Mouse (Mus musculus) kidney, embryonic 16.5 days (tissue): ENCODE data around the gene Wrap73. TPM values are rescaled to one million over a fixed set of nuclear protein-coding genes. Genes with fewer than 3 reads are reported as not detected.

Source experiments
- ATAC-seq: fragments of 200-750 bp; cut with Nextera tagmentation; 2 replicates; pipeline ENCODE4 v1.8.0; 2017; ENCODE audit warnings: moderate TSS enrichment; ENCODE audit not compliant: low FRiP score, low TSS enrichment
- H3K27ac ChIP-seq: fragments of 300-500 bp; sonication (generic); 2 replicates; pipeline ENCODE4 v1.5.1; 2014; ENCODE audit warnings: low read length
- H3K27me3 ChIP-seq: fragments of 300-500 bp; sonication (generic); 2 replicates; pipeline ENCODE4 v1.6.1; 2014; ENCODE audit warnings: low read length, control low read depth, mixed read lengths; ENCODE audit not compliant: insufficient read depth
- H3K36me3 ChIP-seq: fragments of 300-500 bp; sonication (generic); 2 replicates; pipeline ENCODE4 v1.6.1; 2014; ENCODE audit warnings: low read length, control low read depth, mixed read lengths; ENCODE audit not compliant: insufficient read depth
- H3K4me1 ChIP-seq: fragments of 300-500 bp; sonication (generic); 2 replicates; pipeline ENCODE4 v1.6.1; 2014; ENCODE audit warnings: low read length, control low read depth, mixed read lengths; ENCODE audit not compliant: insufficient read depth
- H3K4me2 ChIP-seq: fragments of 300-500 bp; sonication (generic); replicated peaks from 2 replicates; pipeline ENCODE4 v1.6.1; 2014; ENCODE audit warnings: low read depth, low read length
- H3K4me3 ChIP-seq: fragments of 300-500 bp; sonication (generic); 2 replicates; pipeline ENCODE4 v1.5.1; 2014; ENCODE audit warnings: mild to moderate bottlenecking, low read length
- H3K9ac ChIP-seq: fragments of 300-500 bp; sonication (generic); replicated peaks from 2 replicates; pipeline ENCODE4 v1.6.1; 2014; ENCODE audit warnings: low read length
- H3K9me3 ChIP-seq: fragments of 300-500 bp; sonication (generic); 2 replicates; pipeline ENCODE4 v1.6.1; 2016; ENCODE audit warnings: low read length, control low read depth
- WGBS: fragments of 180-500 bp; shearing (Covaris S2); extraction: QIAGEN DNeasy Blood & Tissue Kit; methylation state at CpG from one replicate; pipeline ENCODE4 v1.1.7; 2014; 5-methylcytosine and 5-hydroxymethylcytosine counted together
- polyA plus RNA-seq: library from polyadenylated mRNA; unstranded; fragments of >200 nt; fragmentation: Nextera tagmentation; extraction: Ambion mirVana; gene quantifications from 2 replicates; pipeline ENCODE4 v1.2.1, GENCODE M21; 2015

Wrap73 gene
- polyA plus RNA-seq, 1 experiment from 2014 or later = 46.0 TPM

- H3K36me3 ChIP-seq = no peaks in the 10 kb centered on the region
- peak overlapping the region; percentile 61 for H3K9ac ChIP-seq
- H3K27me3 ChIP-seq = peaks cover 50% of the 10 kb centered on the region
- ATAC-seq = peak; percentile 11
- peak overlapping the region; percentile 95 for H3K4me2 ChIP-seq
- peaks cover 16% of the 10 kb centered on the region for H3K4me1 ChIP-seq
- no peak overlapping the region for H3K27ac ChIP-seq
- H3K4me3 ChIP-seq = peak overlapping the region; percentile 62
- H3K9me3 ChIP-seq = no peaks in the 10 kb centered on the region
- 1% methylated on average over 36 of the region's 37 CpGs for WGBS
Measured at GRCm38 (mm10) chr4:154171151-154171930, 29.2 kb downstream of the Wrap73 start.

DNA sequence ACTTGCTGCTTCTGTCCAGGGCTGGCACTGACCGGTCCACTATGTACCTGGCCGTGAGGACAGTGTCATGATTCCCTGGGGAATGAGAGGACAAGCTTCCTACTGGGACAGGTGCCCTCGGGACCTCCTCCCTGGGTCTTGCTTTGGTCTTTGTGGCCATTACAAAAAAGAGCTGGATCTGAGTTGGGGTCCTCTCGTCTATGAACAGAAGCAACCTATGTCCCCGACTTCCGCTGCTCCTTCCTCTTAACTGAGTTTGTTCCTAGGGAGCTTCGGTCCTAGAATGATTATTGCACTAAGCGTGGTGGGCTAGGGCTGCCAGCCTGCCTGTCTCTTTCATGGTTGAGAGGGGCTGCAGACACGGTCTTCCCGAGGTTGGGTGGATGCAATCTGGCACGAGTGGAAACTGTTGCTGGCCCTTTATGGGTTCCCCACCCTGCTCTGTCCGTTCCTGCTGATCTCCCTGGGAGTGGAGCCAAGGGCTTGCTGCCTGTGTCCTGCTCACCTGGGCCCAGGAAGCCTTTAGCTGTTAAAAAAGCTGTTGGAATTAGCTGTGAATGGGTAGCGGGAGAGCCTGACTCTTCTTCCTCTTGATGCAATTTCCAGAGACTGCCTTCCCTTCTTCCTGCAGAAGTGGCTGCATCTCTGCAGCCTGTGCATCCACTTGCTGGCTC lies 29.9 kb downstream of the Wrap73 start:
- H3K36me3 ChIP-seq = no peaks in the 10 kb centered on the region
- WGBS = 39% methylated on average over 13 of the region's 13 CpGs
- ATAC-seq = no peak
- H3K4me1 ChIP-seq = peaks cover 16% of the 10 kb centered on the region
- peaks cover 50% of the 10 kb centered on the region for H3K27me3 ChIP-seq
- no peak overlapping the region for H3K9ac ChIP-seq
- no peak overlapping the region for H3K27ac ChIP-seq
- peak overlapping the region; percentile 95 for H3K4me2 ChIP-seq
- no peaks in the 10 kb centered on the region for H3K9me3 ChIP-seq
- H3K4me3 ChIP-seq = peak overlapping the region; percentile 62; the same call in 1 of the 2 replicates

GRCm38 (mm10) chr4:154177257-154177656 lies 35.1 kb downstream of the Wrap73 start:
- Histone ChIP-seq H3K4me3 (no peak overlapping the region), H3K36me3 (no peaks in the 10 kb centered on the region), H3K4me2 (no peak overlapping the region), H3K9ac (no peak overlapping the region), H3K4me1 (no peaks in the 10 kb centered on the region), H3K27ac (no peak overlapping the region), H3K27me3 (peaks cover 10% of the 10 kb centered on the region; the same call in 1 of the 2 replicates), H3K9me3 (no peaks in the 10 kb centered on the region)
- ATAC-seq = 0 out of 2 replicates have a peak, but pooled peaks have one; percentile 16
- 59% methylated on average over 8 of the region's 8 CpGs for WGBS

GRCm38 (mm10) chr4:154181001-154181400 lies 38.8 kb downstream of the Wrap73 start:
- H3K4me2 ChIP-seq = no peak overlapping the region
- no peaks in the 10 kb centered on the region for H3K4me1 ChIP-seq
- no peaks in the 10 kb centered on the region for H3K27me3 ChIP-seq
- no peaks in the 10 kb centered on the region for H3K9me3 ChIP-seq
- no peak overlapping the region for H3K4me3 ChIP-seq
- 35% methylated on average over 7 of the region's 7 CpGs for WGBS
- H3K36me3 ChIP-seq = no peaks in the 10 kb centered on the region
- ATAC-seq = no peak
- no peak overlapping the region for H3K9ac ChIP-seq
- H3K27ac ChIP-seq = no peak overlapping the region

DNA sequence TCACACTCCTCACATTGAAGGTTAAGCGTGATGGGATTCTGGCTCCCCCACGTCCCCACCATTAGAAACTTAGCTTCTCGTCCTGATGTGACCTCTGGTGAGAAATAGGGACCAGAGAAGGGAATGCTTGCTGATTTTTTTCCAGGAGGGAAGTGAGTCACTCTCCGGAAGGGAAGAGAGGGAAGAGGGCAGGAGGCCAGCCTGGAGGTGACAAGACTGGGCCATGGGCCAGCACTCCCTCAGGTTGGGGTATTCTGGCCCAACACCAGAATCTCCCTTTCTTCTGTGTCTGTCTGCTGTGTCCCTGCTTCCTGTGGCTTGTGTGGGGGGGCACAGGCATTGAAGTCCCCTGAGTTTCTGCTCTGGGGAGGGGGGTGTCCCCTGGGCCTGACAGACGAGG lies 41.4 kb downstream of the Wrap73 start:
- no peaks in the 10 kb centered on the region for H3K36me3 ChIP-seq
- ATAC-seq = no peak
- no peak overlapping the region for H3K27ac ChIP-seq
- H3K4me3 ChIP-seq = no peak overlapping the region
- no peaks in the 10 kb centered on the region for H3K27me3 ChIP-seq
- no peaks in the 10 kb centered on the region for H3K4me1 ChIP-seq
- WGBS = 64% methylated on average over 5 of the region's 5 CpGs
- H3K9ac ChIP-seq = no peak overlapping the region
- no peak overlapping the region for H3K4me2 ChIP-seq
- no peaks in the 10 kb centered on the region for H3K9me3 ChIP-seq

GRCm38 (mm10) chr4:154185001-154185400 lies 42.8 kb downstream of the Wrap73 start:
- Histone ChIP-seq H3K4me3 (no peak overlapping the region), H3K9me3 (no peaks in the 10 kb centered on the region), H3K9ac (no peak overlapping the region), H3K27me3 (no peaks in the 10 kb centered on the region), H3K4me2 (no peak overlapping the region), H3K27ac (no peak overlapping the region), H3K36me3 (no peaks in the 10 kb centered on the region), H3K4me1 (peaks cover 5% of the 10 kb centered on the region; the same call in 1 of the 2 replicates)
- 75% methylated on average over 5 of the region's 5 CpGs for WGBS
- no peak for ATAC-seq

DNA sequence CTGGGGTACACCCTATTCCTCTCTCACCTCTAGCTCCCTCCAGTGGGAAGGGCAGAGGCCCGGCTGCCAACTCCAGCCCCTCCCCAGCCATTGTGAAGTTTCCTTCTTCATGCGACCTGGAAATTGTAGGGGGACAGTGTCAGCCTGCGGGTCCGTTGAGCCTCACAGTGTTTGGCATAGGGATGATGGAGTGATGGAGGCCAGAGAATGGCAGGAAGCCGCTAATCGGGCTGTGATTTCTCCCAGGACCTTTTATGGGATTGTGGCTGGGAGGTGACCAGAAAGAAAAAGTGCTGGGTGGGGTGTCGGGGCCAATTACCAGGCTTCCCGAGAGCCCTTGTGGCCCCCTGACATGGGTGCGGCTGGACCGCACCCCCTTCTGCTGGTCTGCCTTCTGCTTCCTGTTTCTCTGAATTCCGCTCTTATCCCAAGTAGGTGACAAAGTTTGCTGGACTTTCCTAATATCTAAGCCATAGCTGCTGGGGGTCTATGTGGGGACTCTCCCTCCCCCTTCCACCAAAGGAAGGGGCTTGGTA lies 43.9 kb downstream of the Wrap73 start:
- 48% methylated on average over 11 of the region's 11 CpGs for WGBS
- Histone ChIP-seq H3K36me3 (no peaks in the 10 kb centered on the region), H3K27me3 (no peaks in the 10 kb centered on the region), H3K4me3 (no peak overlapping the region), H3K9ac (no peak overlapping the region), H3K4me2 (no peak overlapping the region), H3K27ac (no peak overlapping the region), H3K9me3 (no peaks in the 10 kb centered on the region), H3K4me1 (peaks cover 5% of the 10 kb centered on the region; the same call in 1 of the 2 replicates)
- ATAC-seq = no peak

- Histone ChIP-seq H3K27me3 (no peaks in the 10 kb centered on the region), H3K4me3 (no peak overlapping the region), H3K4me1 (peaks cover 5% of the 10 kb centered on the region; the same call in 1 of the 2 replicates), H3K9ac (no peak overlapping the region), H3K9me3 (no peaks in the 10 kb centered on the region), H3K4me2 (no peak overlapping the region), H3K27ac (no peak overlapping the region), H3K36me3 (no peaks in the 10 kb centered on the region)
- WGBS = 45% methylated on average over 8 of the region's 8 CpGs
- peak; percentile 29; the same call in 1 of the 2 replicates for ATAC-seq
Measured at GRCm38 (mm10) chr4:154188948-154189347, 46.8 kb downstream of the Wrap73 start.

DNA sequence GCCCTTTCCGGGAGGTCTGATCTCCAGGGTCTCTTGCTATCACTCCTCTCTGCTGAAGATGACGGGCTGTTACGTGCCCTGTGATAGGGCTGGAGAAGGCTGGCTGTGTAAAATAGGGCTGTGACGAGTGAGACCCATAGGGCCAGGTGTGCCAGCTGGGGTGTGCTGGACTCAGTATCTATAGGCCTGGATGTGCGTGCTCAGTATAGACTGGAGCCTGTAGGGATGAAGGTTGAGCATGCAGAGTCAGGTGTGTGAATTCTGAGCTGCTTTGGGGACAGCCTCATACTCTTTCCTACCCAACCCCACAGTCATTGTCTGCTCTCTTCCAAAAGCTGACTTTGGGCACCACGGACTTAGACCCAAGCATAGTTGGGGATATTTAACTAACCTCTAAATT lies 55.8 kb downstream of the Wrap73 start:
- Histone ChIP-seq H3K4me1 (no peaks in the 10 kb centered on the region), H3K4me2 (no peak overlapping the region), H3K27me3 (no peaks in the 10 kb centered on the region), H3K4me3 (no peak overlapping the region), H3K27ac (no peak overlapping the region), H3K9ac (no peak overlapping the region), H3K36me3 (no peaks in the 10 kb centered on the region), H3K9me3 (peaks cover 3% of the 10 kb centered on the region; the same call in 1 of the 2 replicates)
- ATAC-seq = no peak
- 59% methylated on average over 6 of the region's 6 CpGs for WGBS
